Mouse (Mus musculus): ENCODE results near the gene Akap6. TPM values are rescaled to one million over a fixed set of nuclear protein-coding genes. Genes with fewer than 3 reads are reported as not detected.

Gene Akap6
- total RNA-seq, 1 experiment, result 0.09 TPM

- no peak overlapping the region for H3K9ac ChIP-seq (ENCODE audit: insufficient read depth, low read depth, low read length, poor library complexity, severe bottlenecking)
- H3K27ac ChIP-seq (ENCODE audit: insufficient read depth, low read depth, low read length, poor library complexity, severe bottlenecking), result no peak overlapping the region
- TF ChIP-seq MAFK (IDR thresholded peaks at IDR 0.05; ENCODE audit: insufficient read depth, low read depth, low read length) (no peak), HCFC1 (IDR thresholded peaks at IDR 0.05; ENCODE audit: borderline replicate concordance, insufficient read depth, low read length) (no peak), CHD2 (IDR thresholded peaks at IDR 0.05; ENCODE audit: low read depth, low read length) (no peak), ZNF384 (IDR thresholded peaks at IDR 0.05; ENCODE audit: low read depth, low read length) (no peak), ZC3H11A (IDR thresholded peaks at IDR 0.05; ENCODE audit: borderline replicate concordance, low read depth, low read length) (no peak)
- H3K4me1 ChIP-seq (ENCODE audit: control insufficient read depth in 2 of 2, insufficient read depth in 2 of 2, low read length in 2 of 2, poor library complexity in 1 of 2), result no peaks in the 10 kb centered on the region
- no peaks in the 10 kb centered on the region for H3K36me3 ChIP-seq (ENCODE audit: control insufficient read depth, insufficient read depth, low read length, poor library complexity, severe bottlenecking)
- DNase-seq (ENCODE audit: low read depth, low spot score), result no peak
- H3K4me3 ChIP-seq (ENCODE audit: insufficient read depth in 1 of 2, low read depth in 1 of 2, low read length in 2 of 2, poor library complexity in 1 of 2, severe bottlenecking in 1 of 2), result no peak overlapping the region
- in situ Hi-C loops (cut with MboI; ENCODE audit: low sequenced_read_pairs in 2 of 2, unreplicated experiment in 2 of 2), result no loop called here
- H3K9me3 ChIP-seq (ENCODE audit: control insufficient read depth, insufficient read depth, low read depth, low read length), result no peaks in the 10 kb centered on the region
These were observed 494.5 kb downstream of the Akap6 start for GRCm38 (mm10) chr12:53193664-53194063.

Other genes starting within 250 kb of the Akap6 start
- gene Arhgap5, start 195.4 kb upstream of the Akap6 start, total RNA-seq (2012; rRNA removed), result 51.6 and 65.5 TPM in 2 replicates